Mouse (Mus musculus): ENCODE measurements around the gene Trcg1.

- no peak for TF ChIP-seq POLR2A (IDR thresholded peaks at IDR 0.05; ENCODE audit: extremely low read depth, insufficient read depth, low read length)
- no peak for TF ChIP-seq CTCF (IDR thresholded peaks at IDR 0.05; ENCODE audit: extremely low read depth, insufficient read depth, low read length)
Measured at GRCm38 (mm10) chr9:57278268-57278667, 41.9 kb downstream of the Trcg1 start.

Data from cortical plate, adult 2 months (tissue).